10 mouse cellular contexts compared by ENCODE assay signal in genomic region chr1:42695578-42695915, GRCm38 (mm10). TPM values are rescaled to one million over a fixed set of nuclear protein-coding genes. Genes with fewer than 3 reads are reported as not detected.
DNase-seq lines count a peak whose midpoint lies in the region; ATAC-seq and TF ChIP-seq lines count a peak whose summit lies in the region.
"Had no signal": no experiment of that assay in that cellular context is flagged by ENCODE, and none has a peak within 500 bp of the region (broad histone marks: within the 10 kb centered on the region; RNA-seq: fewer than 3 reads in every experiment).

Pou3f3 (plus strand) TSS chr1:42695768.

- no peaks in the 10 kb centered on the region for H3K9me3 ChIP-seq in forebrain, embryonic 14.5 days (replicated peaks; ENCODE audit: control insufficient read depth, low read length)
- no peaks in the 10 kb centered on the region for H3K9me3 ChIP-seq in hindbrain, postnatal 0 days (ENCODE audit: low read length)
- H3K9me3 ChIP-seq in stomach, embryonic 15.5 days: no peaks in the 10 kb centered on the region

- peak; percentile 7; the same call in 1 of the 2 replicates for TF ChIP-seq CTCF in hindbrain, postnatal 0 days (IDR thresholded peaks at IDR 0.05; ENCODE audit: low read depth)

- peak; percentile 14 for DNase-seq in urinary bladder, postnatal 25 days (ENCODE audit: low spot score)
- DNase-seq in urinary bladder, adult 18-20 months (ENCODE audit: low spot score in 2 of 2): no peak
- DNase-seq in forebrain, embryonic 14.5 days (ENCODE audit: low spot score): peak; percentile 100
- peak; percentile 98 for DNase-seq in hindbrain, postnatal 0 days (ENCODE audit: low spot score)
- peak; percentile 95 to 98 for DNase-seq in left cerebral cortex, adult 18-20 months (ENCODE audit: low spot score in 2 of 2)
- peak; percentile 21 for DNase-seq in lung, postnatal 25 days (ENCODE audit: low spot score)

- peak within 1 kb of the TSS; percentile 94 for H3K4me3 ChIP-seq in forebrain, embryonic 14.5 days (ENCODE audit: low read depth, low read length)
- H3K4me3 ChIP-seq in hindbrain, postnatal 0 days (ENCODE audit: low read length): peak within 1 kb of the TSS; percentile 76
- H3K4me3 ChIP-seq in stomach, embryonic 15.5 days (replicated peaks): peak within 1 kb of the TSS; percentile 38
- H3K4me3 ChIP-seq: myocyte had no signal

- H3K4me2 ChIP-seq in forebrain, embryonic 14.5 days (ENCODE audit: low read length): peak within 1 kb of the TSS; percentile 97
- peak within 1 kb of the TSS; percentile 94 for H3K4me2 ChIP-seq in hindbrain, postnatal 0 days (ENCODE audit: low read depth, low read length)
- H3K4me2 ChIP-seq in stomach, embryonic 15.5 days: peak within 1 kb of the TSS; percentile 69

- under 1% methylated on average over 21 of the region's 21 CpGs for WGBS in forebrain, embryonic 14.5 days
- under 1% methylated on average over 21 of the region's 21 CpGs for WGBS in hindbrain, postnatal 0 days
- 0% methylated on average over 21 of the region's 21 CpGs for WGBS in stomach, embryonic 15.5 days

- H3K4me1 ChIP-seq in forebrain, embryonic 14.5 days (ENCODE audit: control insufficient read depth, insufficient read depth, low read length): no peaks in the 10 kb centered on the region
- no peaks in the 10 kb centered on the region for H3K4me1 ChIP-seq in hindbrain, postnatal 0 days (ENCODE audit: insufficient read depth, low read length)
- peaks cover 42% of the 10 kb centered on the region for H3K4me1 ChIP-seq in stomach, embryonic 15.5 days

- H3K27me3 ChIP-seq in forebrain, embryonic 14.5 days (replicated peaks; ENCODE audit: control insufficient read depth, insufficient read depth, low read length): no peaks in the 10 kb centered on the region
- H3K27me3 ChIP-seq in hindbrain, postnatal 0 days (ENCODE audit: insufficient read depth, low read length): no peaks in the 10 kb centered on the region
- peaks cover 89% of the 10 kb centered on the region for H3K27me3 ChIP-seq in stomach, embryonic 15.5 days (replicated peaks)

- H3K36me3 ChIP-seq in forebrain, embryonic 14.5 days (ENCODE audit: control insufficient read depth, insufficient read depth, low read length): peaks cover 27% of the 10 kb centered on the region
- no peaks in the 10 kb centered on the region for H3K36me3 ChIP-seq in hindbrain, postnatal 0 days (ENCODE audit: insufficient read depth, low read length)
- no peaks in the 10 kb centered on the region for H3K36me3 ChIP-seq in stomach, embryonic 15.5 days

- ATAC-seq in forebrain, embryonic 14.5 days: peak; percentile 84
- peak; percentile 89 for ATAC-seq in hindbrain, postnatal 0 days
- ATAC-seq in stomach, embryonic 15.5 days (ENCODE audit: insufficient read depth, low FRiP score, low read depth): peak; percentile 63; the same call in 1 of the 2 replicates
- no peak for ATAC-seq in activated CD4-positive, CD25-positive, alpha-beta regulatory T cell, adult 4 months

- H3K9ac ChIP-seq in forebrain, embryonic 14.5 days (ENCODE audit: low read length): peak within 1 kb of the TSS; percentile 100
- H3K9ac ChIP-seq in hindbrain, postnatal 0 days (replicated peaks; ENCODE audit: low read length): peak within 1 kb of the TSS; percentile 86
- H3K9ac ChIP-seq in stomach, embryonic 15.5 days: no peak within 1 kb of the TSS

- H3K27ac ChIP-seq in forebrain, embryonic 14.5 days (ENCODE audit: low read depth, low read length): peak within 1 kb of the TSS; percentile 99
- H3K27ac ChIP-seq in hindbrain, postnatal 0 days: peak within 1 kb of the TSS; percentile 92
- no peak within 1 kb of the TSS for H3K27ac ChIP-seq in stomach, embryonic 15.5 days

RNA-seq across cellular contexts. Expression of gene Pou3f3, which starts in this region (rescaled TPM):
- 28.9 and 35.3 TPM in 2 replicates for polyA plus RNA-seq in forebrain, embryonic 14.5 days (2014; fragmentation: Nextera tagmentation; extraction: Ambion mirVana)
- 30.7 and 37.3 TPM in 2 replicates for total RNA-seq in hindbrain, postnatal 0 days (2014; rRNA removed)
- polyA plus RNA-seq in hindbrain, postnatal 0 days (2015; fragmentation: Nextera tagmentation; extraction: Ambion mirVana): 10.3 and 10.6 TPM in 2 replicates
- 10 to 100 TPM; 57.7 to 58.2 TPM for total RNA-seq in left cerebral cortex, adult 18-20 months (2021)
- polyA plus RNA-seq in stomach, embryonic 15.5 days (2015; fragmentation: Nextera tagmentation; extraction: Ambion mirVana): 0.04 and 0.10 TPM in 2 replicates
- polyA plus RNA-seq in activated CD4-positive, CD25-positive, alpha-beta regulatory T cell, adult 4 months (2017; shearing (Covaris generic)): under 1 TPM in 1 of 2 experiments, not detected in 1; 0.05 TPM
- total RNA-seq: MEL had no signal
- polyA plus RNA-seq: myocyte had no signal

Comparison
In these comparisons a context has a peak if more than half of its experiments do, and no peak if none do; other contexts are left out.
1. RNA of gene Pou3f3 (polyA plus RNA-seq): 28.9 to 35.3 TPM in forebrain, embryonic 14.5 days and 10.3 to 10.6 TPM in hindbrain, postnatal 0 days; 0.04 to 0.10 TPM in stomach, embryonic 15.5 days and 0.05 TPM in activated CD4-positive, CD25-positive, alpha-beta regulatory T cell, adult 4 months; every median in the first group is over 10 times any median in the second.
2. DNase-seq: peak in urinary bladder, postnatal 25 days (single experiment), forebrain, embryonic 14.5 days (single experiment), hindbrain, postnatal 0 days (single experiment), left cerebral cortex, adult 18-20 months (2 of 2) and lung, postnatal 25 days (single experiment); none in urinary bladder, adult 18-20 months (0 of 2).
3. Peak in ATAC-seq, H3K4me3 ChIP-seq and H3K4me2 ChIP-seq in stomach, embryonic 15.5 days; RNA of the gene not detected or under 1 TPM.
4. H3K4me3 ChIP-seq: peak in every context shown above with its lines; median percentile 94 in forebrain, embryonic 14.5 days; 76 in hindbrain, postnatal 0 days; 38 in stomach, embryonic 15.5 days.
5. Peak in every context shown above with its lines, with median percentiles within 50 percentile points of each other: H3K4me2 ChIP-seq.